Mouse (Mus musculus): Measurements from ENCODE around the gene 2700081O15Rik.

GRCm38 (mm10) chr19:7388488-7388887 is 28.9 kb upstream of the 2700081O15Rik start:
- TF ChIP-seq POLR2A (IDR thresholded peaks at IDR 0.05; ENCODE audit: borderline replicate concordance, extremely low read depth, insufficient read depth, insufficient read length, poor library complexity, severe bottlenecking) (no peak), CTCF (IDR thresholded peaks at IDR 0.05; ENCODE audit: borderline replicate concordance, extremely low read depth, insufficient read depth, insufficient read length) (no peak)
